Mouse (Mus musculus) CD4-positive naive resting alpha-beta T cell, adult 57 days (primary cell): Measurements from ENCODE around the gene Olfr1204. TPM values are rescaled to one million over a fixed set of nuclear protein-coding genes. Genes with fewer than 3 reads are reported as not detected.

Source experiments
- total RNA-seq: library from RNA; stranded (reverse); gene quantifications from one replicate; pipeline ENCODE4 v1.2.4, GENCODE M21; 2023

The Olfr1204 gene
- not detected for total RNA-seq

DNA sequence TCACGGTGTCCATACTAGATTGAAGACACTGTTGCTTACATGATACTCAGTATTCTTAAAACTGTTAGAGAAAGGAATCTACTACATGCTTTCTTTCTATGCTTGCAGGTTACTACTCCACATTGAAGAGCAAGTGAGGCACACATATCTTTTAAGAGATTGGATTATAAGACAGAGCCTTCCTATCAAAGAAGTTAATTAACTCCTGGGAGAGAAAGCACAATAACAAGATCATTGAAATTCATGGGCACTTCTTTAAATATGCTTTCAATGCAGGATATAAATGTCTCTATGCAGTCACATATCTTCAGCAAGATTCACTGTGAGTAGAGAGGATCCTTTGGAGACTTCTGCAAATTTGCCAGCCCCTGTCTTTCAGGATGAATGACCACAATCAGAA lies at the start of gene Olfr1204:
Gene Olfr1204, plus strand, starts transcription at position 301 of the 400 bp plus-strand sequence.

DNA sequence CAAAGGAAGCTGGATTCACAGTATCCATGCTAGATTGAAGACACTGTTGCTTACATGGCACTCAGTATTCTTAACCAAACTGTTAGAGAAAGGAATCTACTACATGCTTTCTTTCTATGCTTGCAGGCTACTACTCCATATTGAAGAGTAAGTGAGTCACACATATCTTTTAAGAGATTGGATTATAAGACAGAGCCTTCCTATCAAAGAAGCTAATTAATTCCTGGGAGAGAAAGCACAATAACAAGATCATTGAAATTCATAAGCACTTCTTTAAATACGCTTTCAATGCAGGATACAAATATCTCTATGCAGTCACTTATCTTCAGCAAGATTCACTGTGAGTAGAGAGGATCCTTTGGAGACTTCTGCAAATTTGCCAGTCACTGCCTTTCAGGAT lies 34.9 kb upstream of the Olfr1204 start, which contains the start of gene Olfr1202:
Gene Olfr1202, plus strand, starts transcription at position 301 of the 400 bp plus-strand sequence.

DNA sequence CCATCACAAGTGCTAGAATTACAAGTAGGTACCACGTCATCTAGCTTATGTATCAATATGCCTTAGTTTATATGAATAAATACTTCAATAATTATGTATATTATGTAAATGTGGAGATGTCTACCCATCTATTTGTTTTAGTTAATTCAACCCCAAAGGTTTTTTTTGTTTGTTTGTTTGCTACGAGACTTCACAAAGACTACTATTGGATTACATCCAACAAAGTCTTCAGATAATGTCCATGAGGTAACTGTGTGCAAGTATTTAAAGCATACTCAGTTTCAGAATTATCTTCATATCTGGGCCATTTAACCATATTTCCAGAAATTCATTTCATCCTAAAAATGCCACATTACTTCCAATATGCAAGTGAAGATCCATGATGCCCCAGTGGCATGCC lies 19.7 kb upstream of the Olfr1204 start, which contains the start of gene Olfr1205:
Gene Olfr1205, plus strand, starts transcription at position 301 of the 400 bp plus-strand sequence.

DNA sequence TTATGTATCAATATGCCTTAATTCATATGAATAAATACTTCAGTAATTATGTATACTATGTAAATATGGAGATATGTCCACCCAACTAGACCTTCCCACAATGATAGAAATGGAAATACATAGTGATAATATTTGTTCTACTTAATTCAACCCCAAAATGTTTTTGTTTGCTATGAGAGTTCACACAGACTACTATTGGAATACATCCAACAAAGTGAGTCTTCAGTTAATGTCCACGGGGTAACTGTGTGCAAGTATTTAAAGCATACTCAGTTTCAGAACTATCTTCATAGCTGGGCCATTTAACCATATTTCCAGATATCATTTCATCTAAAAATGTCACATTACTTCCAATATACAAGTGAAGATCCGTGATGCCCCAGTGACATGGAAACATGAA lies 13.8 kb downstream of the Olfr1204 start, which contains the start of gene Olfr1206:
Gene Olfr1206, plus strand, starts transcription at position 301 of the 400 bp plus-strand sequence.

DNA sequence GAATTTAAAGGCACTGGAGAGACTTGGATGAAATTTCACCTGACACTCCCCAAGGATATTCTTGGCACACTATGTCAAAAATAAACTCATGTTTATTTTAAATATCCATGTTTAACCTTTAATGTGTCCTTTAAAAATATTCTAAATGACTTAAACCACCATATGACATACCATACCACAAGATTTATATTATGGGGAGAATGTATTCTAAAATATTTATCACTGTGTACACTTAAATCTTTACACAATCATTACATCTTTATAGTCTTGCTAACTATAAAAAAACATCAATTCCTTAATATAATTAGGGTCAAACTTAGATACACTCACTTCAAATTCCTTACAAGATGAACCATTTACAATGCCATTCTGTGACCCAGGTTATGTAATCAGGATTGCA lies 53.1 kb downstream of the Olfr1204 start, which contains the start of gene Olfr1208:
Gene Olfr1208, minus strand, starts transcription at position 101 of the 400 bp plus-strand sequence.

Other genes starting within 250 kb of the Olfr1204 start
- 0.09 TPM for gene Olfr1191-ps1, start 208.8 kb upstream of the Olfr1204 start, total RNA-seq
- gene Olfr1192-ps1, start 200.8 kb upstream of the Olfr1204 start, total RNA-seq = not detected
- gene Olfr1193, start 173.7 kb upstream of the Olfr1204 start, total RNA-seq = not detected
- not detected for gene Olfr1195, start 160.1 kb upstream of the Olfr1204 start, total RNA-seq
- gene Olfr1196, start 144.7 kb upstream of the Olfr1204 start, total RNA-seq = not detected
- not detected for gene Olfr1197, start 116.9 kb upstream of the Olfr1204 start, total RNA-seq
- gene Olfr1198, start 97.9 kb upstream of the Olfr1204 start, total RNA-seq = not detected
- gene Olfr1199, start 88.8 kb upstream of the Olfr1204 start, total RNA-seq = not detected
- gene Olfr1200, start 78.8 kb upstream of the Olfr1204 start, total RNA-seq = not detected
- not detected for gene Olfr1201, start 56.3 kb upstream of the Olfr1204 start, total RNA-seq
- not detected for gene Olfr1202, start 34.8 kb upstream of the Olfr1204 start, total RNA-seq
- not detected for gene Olfr1205, start 19.6 kb upstream of the Olfr1204 start, total RNA-seq
- not detected for gene Olfr1206, start 13.9 kb downstream of the Olfr1204 start, total RNA-seq
- gene Olfr1208, start 53.0 kb downstream of the Olfr1204 start, total RNA-seq = not detected
- not detected for gene Olfr1209, start 65.9 kb downstream of the Olfr1204 start, total RNA-seq
- not detected for gene Olfr1211, start 88.8 kb downstream of the Olfr1204 start, total RNA-seq
- gene Olfr1212, start 104.7 kb downstream of the Olfr1204 start, total RNA-seq = not detected
- gene Gm13762, start 131.0 kb downstream of the Olfr1204 start, total RNA-seq = not detected
- gene Olfr1214, start 143.4 kb downstream of the Olfr1204 start, total RNA-seq = not detected
- gene Olfr1215, start 157.7 kb downstream of the Olfr1204 start, total RNA-seq = not detected
- gene Olfr1216, start 169.0 kb downstream of the Olfr1204 start, total RNA-seq = not detected
- not detected for gene Olfr1217, start 182.8 kb downstream of the Olfr1204 start, total RNA-seq
- not detected for gene Olfr1218, start 211.9 kb downstream of the Olfr1204 start, total RNA-seq
- not detected for gene Olfr1219, start 234.2 kb downstream of the Olfr1204 start, total RNA-seq